Mouse (Mus musculus): Measurements from ENCODE around the gene Myh14. TPM values are rescaled to one million over a fixed set of nuclear protein-coding genes. Genes with fewer than 3 reads are reported as not detected.

Myh14 gene
- polyA plus RNA-seq, 1 experiment from 2014 or later: 0.77 TPM

DNA sequence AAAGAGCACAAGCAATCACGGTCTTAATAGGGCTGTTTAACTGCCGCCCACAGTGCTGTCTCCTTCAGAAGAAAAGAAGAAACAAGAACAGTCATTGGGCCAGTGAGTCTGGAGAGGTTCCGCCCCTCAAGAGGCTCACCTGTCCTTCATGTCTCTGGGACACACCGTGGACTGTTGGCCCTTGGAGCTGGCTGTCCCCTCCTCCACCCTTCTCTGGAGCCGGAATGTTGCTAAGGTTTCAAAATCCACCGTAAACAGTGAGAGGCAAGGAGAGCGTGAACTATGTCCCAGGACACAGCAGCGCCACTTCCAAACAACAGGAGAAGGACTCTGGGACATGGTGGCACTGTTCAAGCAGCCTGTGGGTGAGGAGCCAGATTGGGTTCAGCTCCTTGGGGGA is 13.0 kb upstream of the Myh14 start:
- Histone ChIP-seq H3K9ac (ENCODE audit: low read depth, low read length) (no peak overlapping the region), H3K27me3 (ENCODE audit: control insufficient read depth, insufficient read depth, low read depth, low read length) (no peaks in the 10 kb centered on the region), H3K4me1 (ENCODE audit: control insufficient read depth, low read depth, low read length) (no peaks in the 10 kb centered on the region), H3K9me3 (replicated peaks; ENCODE audit: control insufficient read depth, low read length) (no peaks in the 10 kb centered on the region), H3K36me3 (ENCODE audit: control insufficient read depth, insufficient read depth) (no peaks in the 10 kb centered on the region), H3K4me2 (ENCODE audit: low read depth, low read length) (no peak overlapping the region), H3K27ac (ENCODE audit: low read length) (no peak overlapping the region), H3K4me3 (ENCODE audit: low read depth, low read length) (no peak overlapping the region)
- peak; percentile 81 for ATAC-seq (ENCODE audit: low read depth)
- 61% methylated on average over 8 of the region's 8 CpGs for whole genome bisulfite sequencing (ENCODE audit: insufficient replicate concordance)

DNA sequence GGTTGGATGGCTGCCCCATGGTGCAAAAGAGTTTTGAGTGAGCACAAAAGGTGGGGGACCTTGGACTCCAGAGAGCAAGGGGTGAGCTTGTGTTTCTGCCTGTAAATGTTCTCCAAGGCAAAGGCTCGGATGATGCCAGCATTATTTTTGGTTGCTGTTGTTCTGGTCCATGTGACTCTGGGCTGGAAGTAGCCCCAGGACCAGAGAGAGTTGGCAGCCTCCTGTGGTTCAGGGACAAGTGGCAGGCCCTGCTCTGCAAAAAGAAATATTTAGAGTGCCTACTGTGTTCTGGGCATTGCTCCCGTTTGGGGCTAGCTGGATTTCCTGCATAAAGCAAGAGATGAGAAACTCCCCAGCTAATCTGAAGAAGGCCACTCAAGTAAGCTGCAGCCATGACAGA is 6.0 kb upstream of the Myh14 start:
- Histone ChIP-seq H3K36me3 (ENCODE audit: control insufficient read depth, insufficient read depth) (no peaks in the 10 kb centered on the region), H3K4me1 (ENCODE audit: control insufficient read depth, low read depth, low read length) (no peaks in the 10 kb centered on the region), H3K27ac (ENCODE audit: low read length) (no peak overlapping the region), H3K4me3 (ENCODE audit: low read depth, low read length) (no peak overlapping the region), H3K9me3 (replicated peaks; ENCODE audit: control insufficient read depth, low read length) (no peaks in the 10 kb centered on the region; the same call in 1 of the 2 replicates), H3K9ac (ENCODE audit: low read depth, low read length) (no peak overlapping the region), H3K4me2 (ENCODE audit: low read depth, low read length) (no peak overlapping the region), H3K27me3 (ENCODE audit: control insufficient read depth, insufficient read depth, low read depth, low read length) (no peaks in the 10 kb centered on the region)
- ATAC-seq (ENCODE audit: low read depth): no peak
- 30% methylated on average over 2 of the region's 2 CpGs for WGBS (ENCODE audit: insufficient replicate concordance)

DNA sequence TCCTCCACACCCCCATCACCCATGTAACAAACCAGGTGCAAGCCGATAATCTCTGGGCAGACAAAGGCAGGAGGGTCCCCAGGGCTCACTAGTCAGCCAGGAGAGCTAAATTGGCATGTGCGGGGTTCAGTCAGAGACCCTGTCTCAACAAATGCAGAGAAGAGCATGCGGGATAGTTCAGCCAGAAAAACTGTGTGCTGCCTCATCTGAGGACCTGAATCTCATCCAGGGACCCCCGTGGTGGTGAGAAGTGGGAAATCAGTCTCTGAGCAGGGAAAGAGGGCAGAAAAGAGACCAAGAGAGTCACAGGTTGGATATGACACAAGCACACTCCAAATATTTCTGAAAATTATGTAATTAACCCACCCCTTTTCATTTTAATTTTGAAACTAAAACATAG is 5.5 kb upstream of the Myh14 start:
- Histone ChIP-seq H3K27ac (ENCODE audit: low read length) (no peak overlapping the region), H3K9me3 (replicated peaks; ENCODE audit: control insufficient read depth, low read length) (no peaks in the 10 kb centered on the region; the same call in 1 of the 2 replicates), H3K36me3 (ENCODE audit: control insufficient read depth, insufficient read depth) (no peaks in the 10 kb centered on the region), H3K9ac (ENCODE audit: low read depth, low read length) (no peak overlapping the region), H3K4me2 (ENCODE audit: low read depth, low read length) (no peak overlapping the region), H3K4me1 (ENCODE audit: control insufficient read depth, low read depth, low read length) (peaks cover 3% of the 10 kb centered on the region; the same call in 1 of the 2 replicates), H3K27me3 (ENCODE audit: control insufficient read depth, insufficient read depth, low read depth, low read length) (peaks cover 3% of the 10 kb centered on the region; the same call in 1 of the 2 replicates), H3K4me3 (ENCODE audit: low read depth, low read length) (no peak overlapping the region)
- WGBS (ENCODE audit: insufficient replicate concordance): 46% methylated on average over 4 of the region's 4 CpGs
- no peak for ATAC-seq (ENCODE audit: low read depth)

DNA sequence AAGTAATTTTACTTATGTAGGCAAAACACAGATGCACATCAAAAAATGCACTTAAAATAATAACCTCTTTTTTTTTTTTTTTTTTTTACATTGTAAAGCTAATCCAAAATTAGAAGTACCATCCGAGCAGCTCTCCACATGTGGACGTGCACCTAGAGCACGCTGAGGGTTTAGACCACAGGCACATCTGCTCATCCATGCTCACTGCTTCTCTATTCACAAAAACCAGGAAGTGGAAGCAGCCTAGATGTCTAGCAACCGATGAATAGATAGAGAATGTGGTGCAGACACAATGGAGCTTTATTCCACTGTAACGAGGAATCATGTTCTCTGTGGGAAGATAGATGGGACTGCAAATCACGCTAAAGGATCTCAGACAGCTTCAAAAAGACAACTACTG is 4.5 kb upstream of the Myh14 start:
- Histone ChIP-seq H3K4me1 (ENCODE audit: control insufficient read depth, low read depth, low read length) (peaks cover 3% of the 10 kb centered on the region; the same call in 1 of the 2 replicates), H3K27me3 (ENCODE audit: control insufficient read depth, insufficient read depth, low read depth, low read length) (peaks cover 11% of the 10 kb centered on the region), H3K9ac (ENCODE audit: low read depth, low read length) (no peak overlapping the region), H3K9me3 (replicated peaks; ENCODE audit: control insufficient read depth, low read length) (no peaks in the 10 kb centered on the region; the same call in 1 of the 2 replicates), H3K27ac (ENCODE audit: low read length) (no peak overlapping the region), H3K4me3 (ENCODE audit: low read depth, low read length) (no peak overlapping the region), H3K4me2 (ENCODE audit: low read depth, low read length) (no peak overlapping the region), H3K36me3 (ENCODE audit: control insufficient read depth, insufficient read depth) (no peaks in the 10 kb centered on the region)
- ATAC-seq (ENCODE audit: low read depth): no peak
- 51% methylated on average over 6 of the region's 6 CpGs for WGBS (ENCODE audit: insufficient replicate concordance)

DNA sequence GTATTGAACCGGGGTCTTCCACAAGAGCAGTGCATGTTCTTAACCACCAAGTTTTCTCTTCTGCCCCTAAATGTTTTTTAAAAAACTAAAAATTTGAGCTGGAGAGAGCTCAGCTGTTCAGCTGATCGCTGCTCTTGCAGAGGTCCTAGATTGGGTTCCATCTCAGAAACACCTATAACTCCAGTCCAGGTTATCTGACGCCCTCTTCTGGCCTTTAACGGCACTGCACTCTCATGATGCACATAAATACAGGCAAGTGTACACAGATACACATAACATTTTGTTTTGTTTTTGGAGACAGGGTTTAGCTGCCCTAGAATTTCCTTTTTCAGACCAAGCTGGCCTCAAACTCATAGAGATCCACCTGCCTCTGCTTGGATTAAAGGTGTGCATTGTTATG is 3.9 kb upstream of the Myh14 start:
- Histone ChIP-seq H3K36me3 (ENCODE audit: control insufficient read depth, insufficient read depth) (no peaks in the 10 kb centered on the region), H3K4me2 (ENCODE audit: low read depth, low read length) (no peak overlapping the region), H3K27ac (ENCODE audit: low read length) (no peak overlapping the region), H3K9ac (ENCODE audit: low read depth, low read length) (no peak overlapping the region), H3K9me3 (replicated peaks; ENCODE audit: control insufficient read depth, low read length) (no peaks in the 10 kb centered on the region; the same call in 1 of the 2 replicates), H3K27me3 (ENCODE audit: control insufficient read depth, insufficient read depth, low read depth, low read length) (peaks cover 12% of the 10 kb centered on the region), H3K4me1 (ENCODE audit: control insufficient read depth, low read depth, low read length) (peaks cover 3% of the 10 kb centered on the region; the same call in 1 of the 2 replicates), H3K4me3 (ENCODE audit: low read depth, low read length) (no peak overlapping the region)
- ATAC-seq (ENCODE audit: low read depth): no peak
- 50% methylated on average over 4 of the region's 4 CpGs for WGBS (ENCODE audit: insufficient replicate concordance)

DNA sequence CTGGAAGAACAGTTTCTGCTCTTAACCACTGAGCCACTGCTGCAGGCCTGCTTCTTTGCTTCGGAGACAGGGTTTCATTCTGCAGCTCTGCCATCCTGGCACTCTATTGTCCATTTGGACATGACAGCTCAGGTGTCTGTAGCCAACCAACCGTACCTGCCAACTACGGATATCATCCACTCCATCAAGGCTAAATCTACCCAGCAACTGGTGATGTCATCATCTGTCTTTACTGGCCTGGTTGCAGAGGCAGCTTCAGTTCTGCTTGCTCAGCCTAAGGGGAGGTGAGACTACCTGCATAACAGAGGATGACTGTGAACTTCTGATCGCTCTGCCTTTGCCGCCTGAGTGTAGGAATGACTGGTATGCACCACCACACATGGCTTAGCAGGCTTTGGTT is 1.6 kb upstream of the Myh14 start:
- H3K36me3 ChIP-seq (ENCODE audit: control insufficient read depth, insufficient read depth): no peaks in the 10 kb centered on the region
- H3K27me3 ChIP-seq (ENCODE audit: control insufficient read depth, insufficient read depth, low read depth, low read length): peaks cover 14% of the 10 kb centered on the region
- no peak for ATAC-seq (ENCODE audit: low read depth)
- peaks cover 3% of the 10 kb centered on the region; the same call in 1 of the 2 replicates for H3K4me1 ChIP-seq (ENCODE audit: control insufficient read depth, low read depth, low read length)
- H3K9ac ChIP-seq (ENCODE audit: low read depth, low read length): no peak overlapping the region
- no peak overlapping the region for H3K4me2 ChIP-seq (ENCODE audit: low read depth, low read length)
- H3K27ac ChIP-seq (ENCODE audit: low read length): no peak overlapping the region
- no peak overlapping the region for H3K4me3 ChIP-seq (ENCODE audit: low read depth, low read length)
- 68% methylated on average over 5 of the region's 5 CpGs for WGBS (ENCODE audit: insufficient replicate concordance)
- H3K9me3 ChIP-seq (replicated peaks; ENCODE audit: control insufficient read depth, low read length): no peaks in the 10 kb centered on the region; the same call in 1 of the 2 replicates

DNA sequence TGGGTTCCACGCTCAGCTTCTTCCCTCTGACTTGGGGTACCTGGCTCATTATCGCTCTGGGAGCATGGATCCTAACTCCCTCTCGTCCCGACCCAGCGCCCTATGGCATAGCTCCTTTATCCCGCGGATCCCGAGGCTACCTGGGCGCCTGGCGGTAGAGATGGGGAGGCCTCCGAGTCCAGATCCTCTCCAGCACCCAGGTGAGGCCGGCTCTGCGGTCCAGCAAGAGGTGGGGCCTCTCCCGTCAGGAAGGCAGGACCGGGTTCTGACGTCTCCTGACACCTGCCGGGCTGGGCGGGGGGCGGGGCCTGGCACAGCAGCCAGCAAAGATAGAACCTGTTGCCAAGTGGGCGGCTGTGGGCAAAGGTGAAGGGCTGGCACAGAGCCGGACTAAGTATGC is 1.5 kb downstream of the Myh14 start:
- peaks cover 3% of the 10 kb centered on the region; the same call in 1 of the 2 replicates for H3K4me1 ChIP-seq (ENCODE audit: control insufficient read depth, low read depth, low read length)
- H3K4me3 ChIP-seq (ENCODE audit: low read depth, low read length): no peak overlapping the region
- peaks cover 14% of the 10 kb centered on the region for H3K27me3 ChIP-seq (ENCODE audit: control insufficient read depth, insufficient read depth, low read depth, low read length)
- H3K9me3 ChIP-seq (replicated peaks; ENCODE audit: control insufficient read depth, low read length): no peaks in the 10 kb centered on the region
- ATAC-seq (ENCODE audit: low read depth): no peak
- no peaks in the 10 kb centered on the region for H3K36me3 ChIP-seq (ENCODE audit: control insufficient read depth, insufficient read depth)
- H3K9ac ChIP-seq (ENCODE audit: low read depth, low read length): no peak overlapping the region
- no peak overlapping the region for H3K4me2 ChIP-seq (ENCODE audit: low read depth, low read length)
- WGBS (ENCODE audit: insufficient replicate concordance): 13% methylated on average over 21 of the region's 21 CpGs
- no peak overlapping the region for H3K27ac ChIP-seq (ENCODE audit: low read length)

DNA sequence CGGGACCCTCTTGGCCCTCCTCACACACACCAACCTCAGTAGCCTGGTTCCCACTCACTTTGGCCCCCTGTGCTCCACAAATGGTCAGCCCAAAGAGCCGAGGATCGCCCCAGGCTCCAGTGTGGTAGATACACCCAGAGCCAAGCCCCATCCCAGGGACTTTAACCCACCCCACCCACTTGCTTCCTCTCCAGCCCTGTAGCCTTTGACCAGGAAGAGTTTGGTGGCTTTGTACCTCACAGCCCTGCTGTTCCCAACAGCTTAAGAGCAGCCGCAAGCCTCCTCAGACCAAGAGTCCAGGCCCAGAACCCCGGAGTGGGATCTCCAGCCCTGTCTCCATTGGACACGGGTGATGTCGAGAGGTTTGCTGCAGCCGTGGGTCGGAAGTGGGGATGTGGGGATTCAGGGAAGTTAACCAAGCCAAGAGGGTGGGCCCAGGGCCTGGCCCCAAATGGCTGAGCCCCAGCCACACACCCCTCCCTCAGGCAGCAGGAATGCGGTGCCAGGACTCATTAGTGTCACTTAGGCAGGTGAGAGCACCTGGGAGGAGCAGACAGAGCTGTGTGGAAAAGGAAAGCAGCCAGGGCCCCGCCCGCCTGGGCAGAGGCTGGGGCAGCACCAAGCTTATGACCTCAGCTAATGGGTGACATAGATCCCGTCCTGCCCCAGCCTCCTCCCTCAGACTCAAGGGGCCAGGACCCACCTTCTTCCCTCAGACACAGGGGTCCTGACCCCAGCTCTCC is 2.5 kb downstream of the Myh14 start:
- ATAC-seq (ENCODE audit: low read depth): no peak
- H3K36me3 ChIP-seq (ENCODE audit: control insufficient read depth, insufficient read depth): no peaks in the 10 kb centered on the region
- no peaks in the 10 kb centered on the region for H3K9me3 ChIP-seq (replicated peaks; ENCODE audit: control insufficient read depth, low read length)
- no peak overlapping the region for H3K27ac ChIP-seq (ENCODE audit: low read length)
- peaks cover 3% of the 10 kb centered on the region; the same call in 1 of the 2 replicates for H3K4me1 ChIP-seq (ENCODE audit: control insufficient read depth, low read depth, low read length)
- peaks cover 14% of the 10 kb centered on the region for H3K27me3 ChIP-seq (ENCODE audit: control insufficient read depth, insufficient read depth, low read depth, low read length)
- no peak overlapping the region for H3K9ac ChIP-seq (ENCODE audit: low read depth, low read length)
- no peak overlapping the region for H3K4me2 ChIP-seq (ENCODE audit: low read depth, low read length)
- no peak overlapping the region for H3K4me3 ChIP-seq (ENCODE audit: low read depth, low read length)
- WGBS (ENCODE audit: insufficient replicate concordance): 47% methylated on average over 13 of the region's 13 CpGs

DNA sequence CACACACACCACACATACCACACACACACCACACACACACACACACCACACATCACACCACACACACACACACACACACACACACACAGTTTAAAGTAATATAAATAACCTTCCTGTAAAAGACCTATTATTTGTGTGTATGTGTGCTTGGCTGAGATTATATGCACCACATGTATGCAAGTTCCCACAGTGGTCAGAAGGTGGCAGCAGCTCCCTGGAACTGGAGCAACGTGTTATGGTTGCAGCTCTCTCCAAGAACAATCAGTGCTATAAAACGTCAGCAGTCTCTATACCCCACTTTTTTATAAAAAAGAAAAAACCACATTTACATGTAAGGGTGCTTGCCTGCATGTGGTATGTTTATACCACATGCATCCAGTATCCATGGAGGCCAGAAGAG is 4.2 kb downstream of the Myh14 start:
- Histone ChIP-seq H3K9ac (ENCODE audit: low read depth, low read length) (no peak overlapping the region), H3K4me1 (ENCODE audit: control insufficient read depth, low read depth, low read length) (peaks cover 3% of the 10 kb centered on the region; the same call in 1 of the 2 replicates), H3K9me3 (replicated peaks; ENCODE audit: control insufficient read depth, low read length) (no peaks in the 10 kb centered on the region), H3K4me3 (ENCODE audit: low read depth, low read length) (no peak overlapping the region), H3K4me2 (ENCODE audit: low read depth, low read length) (no peak overlapping the region), H3K27ac (ENCODE audit: low read length) (no peak overlapping the region), H3K36me3 (ENCODE audit: control insufficient read depth, insufficient read depth) (no peaks in the 10 kb centered on the region), H3K27me3 (ENCODE audit: control insufficient read depth, insufficient read depth, low read depth, low read length) (peaks cover 14% of the 10 kb centered on the region)
- 54% methylated on average over 2 of the region's 2 CpGs for WGBS (ENCODE audit: insufficient replicate concordance)
- no peak for ATAC-seq (ENCODE audit: low read depth)

Data from liver, embryonic 16.5 days (tissue).